Mouse (Mus musculus): Measurements from ENCODE around the gene Lix1. TPM values are rescaled to one million over a fixed set of nuclear protein-coding genes. Genes with fewer than 3 reads are reported as not detected.
A peak's percentile ranks its signal among the peaks of the same experiment; 100 is the strongest.

Gene Lix1
- total and polyA plus RNA-seq, 2 experiments: 0.07 to 0.46 TPM

GRCm38 (mm10) chr17:17396869-17397268 is 5.6 kb upstream of the Lix1 start:
- Histone ChIP-seq H3K4me1 (ENCODE audit: control insufficient read depth, insufficient read depth, low read length) (0 out of 2 replicates have a peak, but pooled peaks cover 1% of the 10 kb centered on the region), H3K4me3 (ENCODE audit: insufficient read depth, low read depth, low read length) (no peak overlapping the region), H3K9ac (ENCODE audit: low read depth, low read length) (no peak overlapping the region), H3K36me3 (ENCODE audit: control insufficient read depth, insufficient read depth, low read length) (peaks cover 15% of the 10 kb centered on the region), H3K27ac (replicated peaks; ENCODE audit: insufficient read depth, low read depth, low read length) (no peak overlapping the region), H3K27me3 (ENCODE audit: control insufficient read depth, insufficient read depth, low read length) (no peaks in the 10 kb centered on the region), H3K79me2 (ENCODE audit: control insufficient read depth, insufficient read depth, low read length) (no peaks in the 10 kb centered on the region)
- WGBS: 70% methylated on average over 1 of the region's 1 CpGs
- TF ChIP-seq CTCF (IDR thresholded peaks at IDR 0.05; ENCODE audit: low read depth, low read length) (no peak), POLR2A (IDR thresholded peaks at IDR 0.05; ENCODE audit: extremely low read depth, insufficient read depth, low read length) (no peak)
- no peak for DNase-seq (ENCODE audit: extremely low read depth, low read depth, low spot score)

- Histone ChIP-seq H3K4me1 (ENCODE audit: control insufficient read depth, insufficient read depth, low read length) (no peaks in the 10 kb centered on the region), H3K4me3 (ENCODE audit: insufficient read depth, low read depth, low read length) (no peak overlapping the region), H3K36me3 (ENCODE audit: control insufficient read depth, insufficient read depth, low read length) (peaks cover 10% of the 10 kb centered on the region), H3K27ac (replicated peaks; ENCODE audit: insufficient read depth, low read depth, low read length) (no peak overlapping the region), H3K79me2 (ENCODE audit: control insufficient read depth, insufficient read depth, low read length) (no peaks in the 10 kb centered on the region), H3K27me3 (ENCODE audit: control insufficient read depth, insufficient read depth, low read length) (no peaks in the 10 kb centered on the region), H3K9ac (ENCODE audit: low read depth, low read length) (no peak overlapping the region)
- no peak for DNase-seq (ENCODE audit: extremely low read depth, low read depth, low spot score)
- WGBS: 46% methylated on average over 2 of the region's 2 CpGs
- TF ChIP-seq CTCF (IDR thresholded peaks at IDR 0.05; ENCODE audit: low read depth, low read length) (no peak), POLR2A (IDR thresholded peaks at IDR 0.05; ENCODE audit: extremely low read depth, insufficient read depth, low read length) (no peak)
These were observed 3.8 kb upstream of the Lix1 start for GRCm38 (mm10) chr17:17398664-17399063.

- WGBS: 74% methylated on average over 5 of the region's 5 CpGs
- no peak for TF ChIP-seq CTCF (IDR thresholded peaks at IDR 0.05; ENCODE audit: low read depth, low read length)
- TF ChIP-seq POLR2A (IDR thresholded peaks at IDR 0.05; ENCODE audit: extremely low read depth, insufficient read depth, low read length): no peak
- DNase-seq (ENCODE audit: extremely low read depth, low read depth, low spot score): no peak
These were observed 566 bp downstream of the Lix1 start for GRCm38 (mm10) chr17:17403038-17403437.

GRCm38 (mm10) chr17:17403578-17404112 is 1.2 kb downstream of the Lix1 start:
- no peaks in the 10 kb centered on the region for H3K27me3 ChIP-seq (ENCODE audit: control insufficient read depth, insufficient read depth, low read length)
- H3K4me1 ChIP-seq (ENCODE audit: control insufficient read depth, insufficient read depth, low read length): peaks cover 2% of the 10 kb centered on the region; the same call in 1 of the 2 replicates
- 73% methylated on average over 3 of the region's 3 CpGs for WGBS
- no peak for TF ChIP-seq CTCF (IDR thresholded peaks at IDR 0.05; ENCODE audit: low read depth, low read length)
- TF ChIP-seq POLR2A (IDR thresholded peaks at IDR 0.05; ENCODE audit: extremely low read depth, insufficient read depth, low read length): no peak
- H3K79me2 ChIP-seq (ENCODE audit: control insufficient read depth, insufficient read depth, low read length): no peaks in the 10 kb centered on the region
- no peak for DNase-seq (ENCODE audit: extremely low read depth, low read depth, low spot score)
- H3K27ac ChIP-seq (replicated peaks; ENCODE audit: insufficient read depth, low read depth, low read length): no peak overlapping the region
- no peaks in the 10 kb centered on the region for H3K36me3 ChIP-seq (ENCODE audit: control insufficient read depth, insufficient read depth, low read length)
- no peak overlapping the region for H3K4me3 ChIP-seq (ENCODE audit: insufficient read depth, low read depth, low read length)
- H3K9ac ChIP-seq (ENCODE audit: low read depth, low read length): no peak overlapping the region

More at GRCm38 (mm10) chr17:17403038-17403437, 566 bp downstream of the Lix1 start:
- Histone ChIP-seq H3K27ac (replicated peaks; ENCODE audit: insufficient read depth, low read depth, low read length) (no peak overlapping the region), H3K4me3 (ENCODE audit: insufficient read depth, low read depth, low read length) (no peak overlapping the region), H3K36me3 (ENCODE audit: control insufficient read depth, insufficient read depth, low read length) (no peaks in the 10 kb centered on the region), H3K27me3 (ENCODE audit: control insufficient read depth, insufficient read depth, low read length) (no peaks in the 10 kb centered on the region), H3K79me2 (ENCODE audit: control insufficient read depth, insufficient read depth, low read length) (no peaks in the 10 kb centered on the region), H3K4me1 (ENCODE audit: control insufficient read depth, insufficient read depth, low read length) (peaks cover 2% of the 10 kb centered on the region; the same call in 1 of the 2 replicates), H3K9ac (ENCODE audit: low read depth, low read length) (no peak overlapping the region)

GRCm38 (mm10) chr17:17404811-17405544 is 2.5 kb downstream of the Lix1 start:
- H3K79me2 ChIP-seq (ENCODE audit: control insufficient read depth, insufficient read depth, low read length): no peaks in the 10 kb centered on the region
- H3K27me3 ChIP-seq (ENCODE audit: control insufficient read depth, insufficient read depth, low read length): no peaks in the 10 kb centered on the region
- H3K27ac ChIP-seq (replicated peaks; ENCODE audit: insufficient read depth, low read depth, low read length): no peak overlapping the region
- TF ChIP-seq CTCF (IDR thresholded peaks at IDR 0.05; ENCODE audit: low read depth, low read length): no peak
- TF ChIP-seq POLR2A (IDR thresholded peaks at IDR 0.05; ENCODE audit: extremely low read depth, insufficient read depth, low read length): no peak
- no peak overlapping the region for H3K9ac ChIP-seq (ENCODE audit: low read depth, low read length)
- H3K4me1 ChIP-seq (ENCODE audit: control insufficient read depth, insufficient read depth, low read length): peaks cover 2% of the 10 kb centered on the region; the same call in 1 of the 2 replicates
- H3K36me3 ChIP-seq (ENCODE audit: control insufficient read depth, insufficient read depth, low read length): no peaks in the 10 kb centered on the region
- DNase-seq (ENCODE audit: extremely low read depth, low read depth, low spot score): peak; percentile 60
- 65% methylated on average over 8 of the region's 8 CpGs for WGBS
- no peak overlapping the region for H3K4me3 ChIP-seq (ENCODE audit: insufficient read depth, low read depth, low read length)

- Histone ChIP-seq H3K27ac (replicated peaks; ENCODE audit: insufficient read depth, low read depth, low read length) (no peak overlapping the region), H3K4me1 (ENCODE audit: control insufficient read depth, insufficient read depth, low read length) (peaks cover 2% of the 10 kb centered on the region; the same call in 1 of the 2 replicates), H3K9ac (ENCODE audit: low read depth, low read length) (no peak overlapping the region), H3K27me3 (ENCODE audit: control insufficient read depth, insufficient read depth, low read length) (no peaks in the 10 kb centered on the region), H3K4me3 (ENCODE audit: insufficient read depth, low read depth, low read length) (no peak overlapping the region), H3K36me3 (ENCODE audit: control insufficient read depth, insufficient read depth, low read length) (no peaks in the 10 kb centered on the region), H3K79me2 (ENCODE audit: control insufficient read depth, insufficient read depth, low read length) (no peaks in the 10 kb centered on the region)
- no peak for DNase-seq (ENCODE audit: extremely low read depth, low read depth, low spot score)
- TF ChIP-seq CTCF (IDR thresholded peaks at IDR 0.05; ENCODE audit: low read depth, low read length) (no peak), POLR2A (IDR thresholded peaks at IDR 0.05; ENCODE audit: extremely low read depth, insufficient read depth, low read length) (no peak)
- WGBS: 43% methylated on average over 1 of the region's 1 CpGs
These were observed 3.1 kb downstream of the Lix1 start for GRCm38 (mm10) chr17:17405606-17406005.
